ENCODE assay signal across 9 mouse cellular contexts in genomic region chr9:119091581-119092310, GRCm38 (mm10). TPM values are rescaled to one million over a fixed set of nuclear protein-coding genes. Genes with fewer than 3 reads are reported as not detected.
DNase-seq lines count a peak whose midpoint lies in the region; ATAC-seq and TF ChIP-seq lines count a peak whose summit lies in the region.
"Had no signal": no experiment of that assay in that cellular context is flagged by ENCODE, and none has a peak within 500 bp of the region (broad histone marks: within the 10 kb centered on the region; RNA-seq: fewer than 3 reads in every experiment).

No protein-coding gene starts in this region.

- WGBS in heart, embryonic 10.5 days = 58% methylated on average over 12 of the region's 12 CpGs
- WGBS in forebrain, embryonic 15.5 days = 68% methylated on average over 12 of the region's 12 CpGs
- WGBS in limb, embryonic 14.5 days = 78% methylated on average over 11 of the region's 12 CpGs

- H3K9ac ChIP-seq in ES-Bruce4 (ENCODE audit: low read depth, poor library complexity, severe bottlenecking) = no peak overlapping the region
- no peak overlapping the region for H3K9ac ChIP-seq in forebrain, embryonic 15.5 days (replicated peaks)
- peak overlapping the region; percentile 55; the same call in 1 of the 2 replicates for H3K9ac ChIP-seq in limb, embryonic 14.5 days (ENCODE audit: low read depth, low read length, severe bottlenecking)
- H3K9ac ChIP-seq: liver, embryonic 14.5 days had no signal

- no peak for ATAC-seq in forebrain, embryonic 15.5 days (replicated peaks)
- no peak for ATAC-seq in limb, embryonic 14.5 days (ENCODE audit: low FRiP score, low read depth)
- no peak for ATAC-seq in cerebellum, adult (ENCODE audit: insufficient number of reproducible peaks, low FRiP score, low TSS enrichment)

- TF ChIP-seq EP300 in ES-Bruce4 (IDR thresholded peaks at IDR 0.05; ENCODE audit: insufficient read depth, low read depth, low read length) = 0 out of 2 replicates have a peak, but pooled peaks have one; percentile 6

- H3K27me3 ChIP-seq in heart, embryonic 10.5 days (ENCODE audit: insufficient read depth, poor library complexity, severe bottlenecking) = peaks cover 57% of the 10 kb centered on the region
- H3K27me3 ChIP-seq in ES-Bruce4 (ENCODE audit: control insufficient read depth, insufficient read depth, low read length, poor library complexity, severe bottlenecking) = no peaks in the 10 kb centered on the region
- H3K27me3 ChIP-seq in forebrain, embryonic 15.5 days = peaks cover 15% of the 10 kb centered on the region; the same call in 1 of the 2 replicates
- H3K27me3 ChIP-seq in limb, embryonic 14.5 days (ENCODE audit: control insufficient read depth, insufficient read depth, low read length) = no peaks in the 10 kb centered on the region

- peaks cover 58% of the 10 kb centered on the region for H3K4me1 ChIP-seq in heart, embryonic 10.5 days
- H3K4me1 ChIP-seq in ES-Bruce4 (ENCODE audit: control insufficient read depth, insufficient read depth, low read length) = peaks cover 16% of the 10 kb centered on the region
- peaks cover 27% of the 10 kb centered on the region for H3K4me1 ChIP-seq in forebrain, embryonic 15.5 days
- peaks cover 38% of the 10 kb centered on the region for H3K4me1 ChIP-seq in limb, embryonic 14.5 days (ENCODE audit: control insufficient read depth, insufficient read depth, low read length)

- peak overlapping the region; percentile 42; the same call in 1 of the 2 replicates for H3K27ac ChIP-seq in heart, embryonic 10.5 days
- H3K27ac ChIP-seq in ES-Bruce4 (ENCODE audit: insufficient read depth, low read length) = no peak overlapping the region
- H3K27ac ChIP-seq in forebrain, embryonic 15.5 days (replicated peaks) = no peak overlapping the region
- H3K27ac ChIP-seq in limb, embryonic 14.5 days (replicated peaks; ENCODE audit: low read depth, low read length) = no peak overlapping the region
- H3K27ac ChIP-seq: liver, embryonic 14.5 days had no signal

- no peaks in the 10 kb centered on the region for H3K36me3 ChIP-seq in heart, embryonic 10.5 days
- no peaks in the 10 kb centered on the region for H3K36me3 ChIP-seq in ES-Bruce4 (ENCODE audit: control insufficient read depth, insufficient read depth, low read length, poor library complexity, severe bottlenecking)
- H3K36me3 ChIP-seq in forebrain, embryonic 15.5 days = no peaks in the 10 kb centered on the region
- no peaks in the 10 kb centered on the region for H3K36me3 ChIP-seq in limb, embryonic 14.5 days (ENCODE audit: control insufficient read depth, insufficient read depth, low read length)

- no peak for TF ChIP-seq CTCF in ES-Bruce4 (IDR thresholded peaks at IDR 0.05; ENCODE audit: low read depth, low read length)

- 0 out of 2 replicates have a peak overlapping the region, but pooled peaks have one; percentile 13 for H3K4me3 ChIP-seq in heart, embryonic 10.5 days
- H3K4me3 ChIP-seq in ES-Bruce4 (ENCODE audit: low read depth, low read length) = 0 out of 2 replicates have a peak overlapping the region, but pooled peaks have one; percentile 20
- peak overlapping the region; percentile 47; the same call in 1 of the 2 replicates for H3K4me3 ChIP-seq in forebrain, embryonic 15.5 days
- H3K4me3 ChIP-seq in limb, embryonic 14.5 days (replicated peaks; ENCODE audit: low read length) = peak overlapping the region; percentile 45

- no peak for DNase-seq in heart, embryonic 10.5 days (ENCODE audit: low spot score)
- DNase-seq in heart, adult 8-10 months (ENCODE audit: low spot score) = no peak
- DNase-seq in limb, embryonic 14.5 days (ENCODE audit: low spot score) = no peak
- DNase-seq in frontal cortex, postnatal 36 days (ENCODE audit: low spot score in 2 of 2) = no peak
- DNase-seq in gastrocnemius, adult 18-20 months (ENCODE audit: low spot score) = no peak

- H3K4me2 ChIP-seq in forebrain, embryonic 15.5 days (replicated peaks) = peak overlapping the region; percentile 78
- H3K4me2 ChIP-seq in limb, embryonic 14.5 days (replicated peaks; ENCODE audit: low read depth, low read length, severe bottlenecking) = peak overlapping the region; percentile 67

- no peak for TF ChIP-seq POLR2A in ES-Bruce4 (IDR thresholded peaks at IDR 0.05; ENCODE audit: insufficient read depth, low read length)
- no peak for TF ChIP-seq POLR2A in limb, embryonic 14.5 days (IDR thresholded peaks at IDR 0.05; ENCODE audit: borderline replicate concordance, extremely low read depth, insufficient read depth, insufficient read length)

- H3K9me3 ChIP-seq in heart, embryonic 10.5 days = no peaks in the 10 kb centered on the region
- no peaks in the 10 kb centered on the region for H3K9me3 ChIP-seq in ES-Bruce4 (replicated peaks; ENCODE audit: control insufficient read depth, insufficient read depth, low read length, poor library complexity, severe bottlenecking)
- H3K9me3 ChIP-seq in forebrain, embryonic 15.5 days = no peaks in the 10 kb centered on the region
- H3K9me3 ChIP-seq in limb, embryonic 14.5 days (ENCODE audit: control insufficient read depth, low read length) = no peaks in the 10 kb centered on the region

RNA-seq across cellular contexts. Expression of gene Plcd1, which starts 1.6 kb away (rescaled TPM):
- 18.6 and 19.5 TPM in 2 replicates for polyA plus RNA-seq in heart, embryonic 10.5 days (2016; fragmentation: Nextera tagmentation; extraction: Ambion mirVana)
- total RNA-seq in heart, adult 8-10 months (2022) = 10 to 100 TPM; 15.3 to 20.1 (median 17.5) TPM
- 22.0 and 23.2 TPM in 2 replicates for polyA plus RNA-seq in ES-Bruce4 (2011; ENCODE audit: insufficient read depth, insufficient read length, low read depth, missing spikeins)
- 11.7 and 14.6 TPM in 2 replicates for polyA plus RNA-seq in forebrain, embryonic 15.5 days (2015; fragmentation: Nextera tagmentation; extraction: Ambion mirVana)
- polyA plus RNA-seq in limb, embryonic 14.5 days (2012; rRNA removed) = 50.0 and 60.8 TPM in 2 replicates
- polyA plus RNA-seq in limb, embryonic 14.5 days (2014; fragmentation: Nextera tagmentation; extraction: Ambion mirVana) = 38.0 and 38.2 TPM in 2 replicates
- 1 to 10 TPM; 5.5 to 6.3 TPM for total RNA-seq in gastrocnemius, adult 18-20 months (2021)

RNA-seq across cellular contexts. Expression of gene Dlec1, which starts 10.5 kb away (rescaled TPM):
- polyA plus RNA-seq in heart, embryonic 10.5 days (2016; fragmentation: Nextera tagmentation; extraction: Ambion mirVana) = 0.87 and 1.2 TPM in 2 replicates
- under 1 TPM in 2 of 4 experiments, not detected in 2; 0.09 to 0.14 TPM for total RNA-seq in heart, adult 8-10 months (2022)
- polyA plus RNA-seq in ES-Bruce4 (2011; ENCODE audit: insufficient read depth, insufficient read length, low read depth, missing spikeins) = 2.4 and 2.5 TPM in 2 replicates
- 0.36 and 1.00 TPM in 2 replicates for polyA plus RNA-seq in forebrain, embryonic 15.5 days (2015; fragmentation: Nextera tagmentation; extraction: Ambion mirVana)
- 1.4 and 1.5 TPM in 2 replicates for polyA plus RNA-seq in limb, embryonic 14.5 days (2012; rRNA removed)
- 0.81 and 1.3 TPM in 2 replicates for polyA plus RNA-seq in limb, embryonic 14.5 days (2014; fragmentation: Nextera tagmentation; extraction: Ambion mirVana)
- not detected for total RNA-seq in gastrocnemius, adult 18-20 months (2021)

RNA-seq across cellular contexts. Expression of gene Vill, which starts 39.2 kb away (rescaled TPM):
- polyA plus RNA-seq in heart, embryonic 10.5 days (2016; fragmentation: Nextera tagmentation; extraction: Ambion mirVana) = 19.1 and 23.1 TPM in 2 replicates
- total RNA-seq in heart, adult 8-10 months (2022) = under 1 TPM in 3 of 4 experiments, not detected in 1; 0.26 to 0.73 (median 0.50) TPM
- 37.0 and 40.0 TPM in 2 replicates for polyA plus RNA-seq in ES-Bruce4 (2011; ENCODE audit: insufficient read depth, insufficient read length, low read depth, missing spikeins)
- polyA plus RNA-seq in forebrain, embryonic 15.5 days (2015; fragmentation: Nextera tagmentation; extraction: Ambion mirVana) = 2.1 and 2.7 TPM in 2 replicates
- polyA plus RNA-seq in limb, embryonic 14.5 days (2012; rRNA removed) = 49.8 and 68.2 TPM in 2 replicates
- 25.2 and 29.0 TPM in 2 replicates for polyA plus RNA-seq in limb, embryonic 14.5 days (2014; fragmentation: Nextera tagmentation; extraction: Ambion mirVana)
- under 1 TPM in 1 of 2 experiments, not detected in 1; 0.23 TPM for total RNA-seq in gastrocnemius, adult 18-20 months (2021)
